Mouse (Mus musculus) fibroblast of lung, adult 2 months (primary cell): Measurements from ENCODE around the gene Glipr1l1.
"Not testable (repeated sequence)": the region's sequence is repeated elsewhere in the genome, so short reads cannot be mapped to it uniquely, and the experiment has no call there.

Source experiments
- DNase-seq: peaks from one replicate; pipeline ENCODE4 v3.0.0-alpha.2; 2011; ENCODE audit warnings: low read depth

The Glipr1l1 gene

GRCm38 (mm10) chr10:112059702-112060582 lies at the start of gene Glipr1l1:
Gene Glipr1l1 (plus strand): TSS chr10:112060189.
- peak; percentile 36 for DNase-seq

GRCm38 (mm10) chr10:112023585-112023984 lies 36.4 kb upstream of the Glipr1l1 start:
- DNase-seq = no peak

- DNase-seq = not testable (repeated sequence)
Observed at GRCm38 (mm10) chr10:112028689-112029088, 31.3 kb upstream of the Glipr1l1 start.

- DNase-seq = not testable (repeated sequence)
Observed at GRCm38 (mm10) chr10:112043523-112043922, 16.5 kb upstream of the Glipr1l1 start.

GRCm38 (mm10) chr10:112044283-112044682 lies 15.7 kb upstream of the Glipr1l1 start:
- not testable (repeated sequence) for DNase-seq

GRCm38 (mm10) chr10:112051220-112051619 lies 8.8 kb upstream of the Glipr1l1 start:
- DNase-seq = no peak

GRCm38 (mm10) chr10:112051956-112052355 lies 8.0 kb upstream of the Glipr1l1 start:
- not testable (repeated sequence) for DNase-seq

- not testable (repeated sequence) for DNase-seq
Observed at GRCm38 (mm10) chr10:112060583-112060934, 570 bp downstream of the Glipr1l1 start.

GRCm38 (mm10) chr10:112080044-112080443 lies 20.1 kb downstream of the Glipr1l1 start:
- DNase-seq = no peak

GRCm38 (mm10) chr10:112083157-112083556 lies 23.2 kb downstream of the Glipr1l1 start, which contains the start of gene Glipr1l2:
Gene Glipr1l2 (plus strand): TSS chr10:112083354.
- DNase-seq = no peak

- peak; percentile 8 for DNase-seq
Observed at GRCm38 (mm10) chr10:112105785-112106184, 45.8 kb downstream of the Glipr1l1 start.

- DNase-seq = no peak
Observed at GRCm38 (mm10) chr10:112110401-112110800, 50.4 kb downstream of the Glipr1l1 start.

GRCm38 (mm10) chr10:112125090-112125489 lies 65.1 kb downstream of the Glipr1l1 start:
- not testable (repeated sequence) for DNase-seq

- DNase-seq = not testable (repeated sequence)
Observed at GRCm38 (mm10) chr10:112127682-112128230, 67.8 kb downstream of the Glipr1l1 start.
